Mouse (Mus musculus) bone marrow macrophage, adult 2 months (primary cell): ENCODE measurements around the gene Scamp1.

Source experiments
- CTCF ChIP-seq: IDR thresholded peaks from 2 replicates; pipeline ENCODE4 v1.5.1; 2012; ENCODE audit warnings: low read depth, mild to moderate bottlenecking, low read length, moderate library complexity
- POLR2A ChIP-seq: IDR thresholded peaks from 2 replicates; pipeline ENCODE4 v1.6.1; 2012; ENCODE audit warnings: mild to moderate bottlenecking, low read depth, low read length, borderline replicate concordance

DNA sequence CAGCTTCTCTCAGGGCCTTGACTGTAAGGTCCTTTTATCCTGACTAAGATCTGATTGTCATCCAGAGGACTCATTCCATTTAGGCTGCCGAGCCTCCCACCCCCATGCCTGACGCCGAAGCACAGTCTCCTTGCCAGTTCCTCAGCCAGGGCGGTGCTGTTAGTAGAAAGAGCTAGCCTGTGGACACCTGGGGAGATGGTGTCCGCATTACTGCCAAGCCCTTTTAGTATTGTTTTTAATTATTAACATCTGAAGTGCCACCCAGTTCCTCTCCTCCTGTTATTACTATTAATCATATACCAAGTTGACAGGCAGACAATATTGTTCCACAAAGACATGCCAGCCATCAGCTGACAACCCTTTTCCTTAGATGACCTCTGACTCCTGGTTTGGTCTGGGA, 103.6 kb downstream of the Scamp1 start:
- TF ChIP-seq CTCF (no peak), POLR2A (no peak)
